Mouse (Mus musculus) spleen, postnatal 0 days (tissue): ENCODE measurements around the gene Fam83d. TPM values are rescaled to one million over a fixed set of nuclear protein-coding genes. Genes with fewer than 3 reads are reported as not detected.

Experiments used
- polyA plus RNA-seq: library from polyadenylated mRNA; unstranded; fragments of >200 nt; fragmentation: Nextera tagmentation; extraction: Ambion mirVana; gene quantifications from 2 replicates; pipeline ENCODE4 v1.2.1, GENCODE M21; 2015

Fam83d gene
- polyA plus RNA-seq: 14.8 and 14.9 TPM in 2 replicates

GRCm38 (mm10) chr2:158767742-158768339 lies at the start of gene Fam83d:
TSS of gene Fam83d (plus strand) at chr2:158768093.

GRCm38 (mm10) chr2:158794494-158795004 lies 26.7 kb downstream of the Fam83d start, which contains the start of gene Dhx35:
TSS of gene Dhx35 (plus strand) at chr2:158794807.

Other genes starting within 250 kb of the Fam83d start
- not detected in 2 replicates for gene Slc32a1, start 157.3 kb upstream of the Fam83d start, polyA plus RNA-seq
- 8.0 and 8.4 TPM in 2 replicates for gene Actr5, start 143.2 kb upstream of the Fam83d start, polyA plus RNA-seq
- gene Ppp1r16b, start 102.7 kb upstream of the Fam83d start, polyA plus RNA-seq: 5.1 and 7.1 TPM in 2 replicates
- 4.7 and 5.1 TPM in 2 replicates for gene Dhx35, start 26.7 kb downstream of the Fam83d start, polyA plus RNA-seq